Mouse (Mus musculus): ENCODE results near the gene Far1. TPM values are rescaled to one million over a fixed set of nuclear protein-coding genes. Genes with fewer than 3 reads are reported as not detected.

Far1 gene
- polyA plus RNA-seq, 1 experiment from 2014 or later = 13.2 TPM

GRCm38 (mm10) chr7:113499821-113500220 is 13.8 kb upstream of the Far1 start:
- ATAC-seq (no peak), DNase-seq (no peak)
- TF ChIP-seq CTCF (IDR thresholded peaks at IDR 0.05; ENCODE audit: low read depth) = no peak
- TF ChIP-seq EP300 (IDR thresholded peaks at IDR 0.05; ENCODE audit: low read depth) = no peak
- Histone ChIP-seq H3K27me3 (ENCODE audit: insufficient read depth, low read length) (no peaks in the 10 kb centered on the region), H3K36me3 (replicated peaks; ENCODE audit: insufficient read depth, low read length) (no peaks in the 10 kb centered on the region), H3K4me1 (ENCODE audit: insufficient read depth) (no peaks in the 10 kb centered on the region; the same call in 1 of the 2 replicates), H3K4me3 (ENCODE audit: low read depth, low read length) (no peak overlapping the region), H3K9ac (replicated peaks) (no peak overlapping the region), H3K27ac (ENCODE audit: low read depth) (no peak overlapping the region), H3K4me2 (ENCODE audit: low read depth, low read length) (no peak overlapping the region), H3K9me3 (ENCODE audit: low read length) (no peaks in the 10 kb centered on the region)
- WGBS (ENCODE audit: insufficient replicate concordance) = 58% methylated on average over 6 of the region's 6 CpGs

GRCm38 (mm10) chr7:113502453-113502852 is 11.2 kb upstream of the Far1 start:
- Histone ChIP-seq H3K4me2 (ENCODE audit: low read depth, low read length) (no peak overlapping the region), H3K36me3 (replicated peaks; ENCODE audit: insufficient read depth, low read length) (no peaks in the 10 kb centered on the region), H3K9ac (replicated peaks) (no peak overlapping the region), H3K27ac (ENCODE audit: low read depth) (no peak overlapping the region), H3K9me3 (ENCODE audit: low read length) (no peaks in the 10 kb centered on the region), H3K4me1 (ENCODE audit: insufficient read depth) (no peaks in the 10 kb centered on the region; the same call in 1 of the 2 replicates), H3K27me3 (ENCODE audit: insufficient read depth, low read length) (no peaks in the 10 kb centered on the region), H3K4me3 (ENCODE audit: low read depth, low read length) (no peak overlapping the region)
- TF ChIP-seq CTCF (IDR thresholded peaks at IDR 0.05; ENCODE audit: low read depth) (no peak), EP300 (IDR thresholded peaks at IDR 0.05; ENCODE audit: low read depth) (no peak)
- DNase-seq (no peak), ATAC-seq (no peak)
- WGBS (ENCODE audit: insufficient replicate concordance) = 45% methylated on average over 3 of the region's 3 CpGs

- Histone ChIP-seq H3K9me3 (ENCODE audit: low read length) (no peaks in the 10 kb centered on the region), H3K27me3 (ENCODE audit: insufficient read depth, low read length) (no peaks in the 10 kb centered on the region; the same call in 1 of the 2 replicates), H3K4me3 (ENCODE audit: low read depth, low read length) (no peak overlapping the region), H3K4me2 (ENCODE audit: low read depth, low read length) (no peak overlapping the region), H3K27ac (ENCODE audit: low read depth) (peak overlapping the region; percentile 35; the same call in 1 of the 2 replicates), H3K4me1 (ENCODE audit: insufficient read depth) (no peaks in the 10 kb centered on the region), H3K36me3 (replicated peaks; ENCODE audit: insufficient read depth, low read length) (no peaks in the 10 kb centered on the region), H3K9ac (replicated peaks) (no peak overlapping the region)
- DNase-seq (no peak), ATAC-seq (0 out of 2 replicates have a peak, but pooled peaks have one; percentile 7)
- 42% methylated on average over 5 of the region's 5 CpGs for WGBS (ENCODE audit: insufficient replicate concordance)
- TF ChIP-seq EP300 (IDR thresholded peaks at IDR 0.05; ENCODE audit: low read depth) = no peak
- TF ChIP-seq CTCF (IDR thresholded peaks at IDR 0.05; ENCODE audit: low read depth) = no peak
These were observed 8.6 kb upstream of the Far1 start for GRCm38 (mm10) chr7:113505047-113505446.

GRCm38 (mm10) chr7:113505516-113506045 is 8.1 kb upstream of the Far1 start:
- H3K27me3 ChIP-seq (ENCODE audit: insufficient read depth, low read length) = no peaks in the 10 kb centered on the region; the same call in 1 of the 2 replicates
- no peak for DNase-seq
- no peaks in the 10 kb centered on the region for H3K36me3 ChIP-seq (replicated peaks; ENCODE audit: insufficient read depth, low read length)
- 78% methylated on average over 4 of the region's 4 CpGs for WGBS (ENCODE audit: insufficient replicate concordance)
- H3K4me1 ChIP-seq (ENCODE audit: insufficient read depth) = no peaks in the 10 kb centered on the region
- no peak overlapping the region for H3K9ac ChIP-seq (replicated peaks)
- no peak overlapping the region for H3K4me2 ChIP-seq (ENCODE audit: low read depth, low read length)
- 0 out of 2 replicates have a peak overlapping the region, but pooled peaks have one; percentile 13 for H3K27ac ChIP-seq (ENCODE audit: low read depth)
- no peak overlapping the region for H3K4me3 ChIP-seq (ENCODE audit: low read depth, low read length)
- TF ChIP-seq EP300 (IDR thresholded peaks at IDR 0.05; ENCODE audit: low read depth) = no peak
- no peak for TF ChIP-seq CTCF (IDR thresholded peaks at IDR 0.05; ENCODE audit: low read depth)
- H3K9me3 ChIP-seq (ENCODE audit: low read length) = no peaks in the 10 kb centered on the region
- ATAC-seq = no peak

GRCm38 (mm10) chr7:113507846-113508245 is 5.8 kb upstream of the Far1 start:
- Histone ChIP-seq H3K9ac (replicated peaks) (no peak overlapping the region), H3K4me2 (ENCODE audit: low read depth, low read length) (no peak overlapping the region), H3K36me3 (replicated peaks; ENCODE audit: insufficient read depth, low read length) (no peaks in the 10 kb centered on the region), H3K27ac (ENCODE audit: low read depth) (no peak overlapping the region), H3K9me3 (ENCODE audit: low read length) (no peaks in the 10 kb centered on the region), H3K27me3 (ENCODE audit: insufficient read depth, low read length) (peaks cover under 1% of the 10 kb centered on the region), H3K4me3 (ENCODE audit: low read depth, low read length) (no peak overlapping the region), H3K4me1 (ENCODE audit: insufficient read depth) (peaks cover 5% of the 10 kb centered on the region)
- no peak for TF ChIP-seq EP300 (IDR thresholded peaks at IDR 0.05; ENCODE audit: low read depth)
- no peak for TF ChIP-seq CTCF (IDR thresholded peaks at IDR 0.05; ENCODE audit: low read depth)
- no peak for ATAC-seq
- 72% methylated on average over 3 of the region's 3 CpGs for WGBS (ENCODE audit: insufficient replicate concordance)
- DNase-seq = no peak

- no peak for ATAC-seq
- no peak overlapping the region for H3K9ac ChIP-seq (replicated peaks)
- no peak overlapping the region for H3K4me2 ChIP-seq (ENCODE audit: low read depth, low read length)
- no peak overlapping the region for H3K4me3 ChIP-seq (ENCODE audit: low read depth, low read length)
- H3K9me3 ChIP-seq (ENCODE audit: low read length) = no peaks in the 10 kb centered on the region
- no peak for DNase-seq
- peaks cover 17% of the 10 kb centered on the region for H3K4me1 ChIP-seq (ENCODE audit: insufficient read depth)
- WGBS (ENCODE audit: insufficient replicate concordance) = 56% methylated on average over 3 of the region's 3 CpGs
- TF ChIP-seq CTCF (IDR thresholded peaks at IDR 0.05; ENCODE audit: low read depth) (no peak), EP300 (IDR thresholded peaks at IDR 0.05; ENCODE audit: low read depth) (no peak)
- H3K36me3 ChIP-seq (replicated peaks; ENCODE audit: insufficient read depth, low read length) = no peaks in the 10 kb centered on the region
- H3K27me3 ChIP-seq (ENCODE audit: insufficient read depth, low read length) = peaks cover 11% of the 10 kb centered on the region
- no peak overlapping the region for H3K27ac ChIP-seq (ENCODE audit: low read depth)
These were observed 2.2 kb upstream of the Far1 start for GRCm38 (mm10) chr7:113511396-113511795.
